Mouse (Mus musculus) urinary bladder, postnatal 36 days (tissue): ENCODE results near the gene Cd36.
"Not testable (repeated sequence)": the region's sequence is repeated elsewhere in the genome, so short reads cannot be mapped to it uniquely, and the experiment has no call there.

Experiments
- DNase-seq, 2 experiments: peaks; one replicate each; pipeline ENCODE4 v3.0.0; 2022; ENCODE audit warnings: low spot score in 2 of 2, mixed read lengths in 1 of 2

The Cd36 gene

DNA sequence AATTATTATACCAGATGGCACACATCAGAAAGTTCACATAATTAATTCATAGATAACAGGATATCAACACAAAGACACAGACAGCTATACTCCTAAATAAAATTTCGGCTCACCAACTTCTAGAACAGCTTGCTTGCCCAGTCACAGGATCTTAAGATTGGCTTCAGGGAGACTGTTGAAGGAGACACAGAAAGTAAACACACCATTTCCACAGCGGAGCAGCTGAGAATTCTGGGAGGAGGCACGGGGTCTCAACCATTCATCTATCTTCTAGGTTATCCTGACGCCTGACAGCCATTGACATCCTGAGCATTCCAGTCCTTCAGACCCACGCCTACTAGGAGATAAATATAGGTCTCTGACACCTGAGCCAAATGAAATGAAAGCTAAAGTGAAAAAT, at the start of gene Cd36:
Gene Cd36 (minus strand): TSS at position 204 of the 400 bp plus-strand sequence.
- no peak for DNase-seq

DNA sequence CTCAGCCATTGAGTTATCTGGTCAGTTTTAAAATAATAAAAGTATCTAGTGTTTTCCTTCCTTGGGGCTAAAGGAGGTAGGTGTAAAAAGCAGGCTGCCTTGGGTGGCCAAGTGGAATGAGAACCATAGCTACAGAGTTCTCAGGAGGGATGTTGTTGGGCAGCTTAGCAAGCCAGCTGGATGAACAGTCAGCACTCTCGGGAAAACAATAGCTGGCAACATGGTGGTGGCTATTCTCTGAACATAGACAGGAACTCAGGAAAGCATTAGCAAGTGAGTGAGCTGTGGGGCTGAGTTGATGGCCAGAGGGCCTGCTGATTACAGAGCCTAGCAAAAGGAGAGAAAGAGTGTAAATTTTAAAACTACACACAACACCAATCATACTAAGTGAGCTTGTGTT, 45.9 kb upstream of the Cd36 start:
- DNase-seq: no peak

GRCm38 (mm10) chr5:17931588-17931987, 43.0 kb upstream of the Cd36 start:
- DNase-seq: not testable (repeated sequence)

DNA sequence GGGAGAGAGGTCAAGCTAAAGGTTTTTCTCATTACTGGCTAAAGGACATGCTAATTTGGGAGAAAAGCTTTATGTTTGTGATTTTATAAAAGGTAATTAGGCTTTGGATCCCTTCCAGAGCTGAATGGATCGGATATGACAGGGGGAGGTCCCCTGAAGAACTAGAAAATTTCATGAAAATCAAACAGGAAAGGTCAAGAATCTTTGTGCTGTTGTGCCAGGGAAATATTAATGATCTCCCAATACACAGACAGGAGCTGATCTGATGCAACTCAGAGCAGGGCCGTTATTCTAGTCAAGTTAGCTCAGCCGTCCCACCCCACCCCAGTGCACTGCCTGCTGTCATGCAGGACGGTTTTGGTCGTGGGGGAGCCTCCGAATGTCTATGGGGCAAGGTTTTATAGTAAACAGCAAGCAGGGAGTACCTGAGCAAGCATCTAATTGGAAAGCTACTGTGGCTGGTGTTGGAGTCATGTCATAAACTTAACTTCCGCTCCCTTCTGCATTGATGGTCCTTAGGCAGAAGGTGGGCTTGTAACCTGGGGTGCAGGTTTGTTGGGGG, 40.5 kb upstream of the Cd36 start:
- DNase-seq: no peak

- DNase-seq: no peak
These were observed 39.9 kb upstream of the Cd36 start for GRCm38 (mm10) chr5:17928471-17928870.

- peak in 1 of 2 experiments; percentile 7 for DNase-seq
These were observed 35.5 kb upstream of the Cd36 start for GRCm38 (mm10) chr5:17924085-17924518.

- no peak for DNase-seq
These were observed 35.0 kb upstream of the Cd36 start for GRCm38 (mm10) chr5:17923648-17924047.

DNA sequence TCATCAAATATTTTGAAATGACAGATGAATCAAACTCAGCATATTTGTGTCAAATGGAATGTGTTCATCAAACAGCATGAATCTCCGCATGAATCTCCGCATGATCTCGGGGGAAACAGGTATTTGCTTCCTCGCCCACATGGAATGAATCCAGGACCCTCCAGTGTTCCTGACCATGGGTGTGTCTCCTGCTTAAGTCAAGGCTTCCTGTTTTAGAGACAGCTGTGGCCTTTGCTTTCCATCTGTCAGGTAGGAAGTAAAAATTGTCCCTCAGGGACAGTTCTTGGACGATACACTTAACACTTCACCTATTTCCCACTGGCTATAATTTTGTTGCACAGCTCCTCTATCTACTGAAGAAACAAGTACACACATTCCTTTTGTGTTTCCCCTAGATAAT, 30.4 kb upstream of the Cd36 start:
- DNase-seq: no peak

GRCm38 (mm10) chr5:17904766-17905165, 16.2 kb upstream of the Cd36 start:
- DNase-seq: no peak

DNA sequence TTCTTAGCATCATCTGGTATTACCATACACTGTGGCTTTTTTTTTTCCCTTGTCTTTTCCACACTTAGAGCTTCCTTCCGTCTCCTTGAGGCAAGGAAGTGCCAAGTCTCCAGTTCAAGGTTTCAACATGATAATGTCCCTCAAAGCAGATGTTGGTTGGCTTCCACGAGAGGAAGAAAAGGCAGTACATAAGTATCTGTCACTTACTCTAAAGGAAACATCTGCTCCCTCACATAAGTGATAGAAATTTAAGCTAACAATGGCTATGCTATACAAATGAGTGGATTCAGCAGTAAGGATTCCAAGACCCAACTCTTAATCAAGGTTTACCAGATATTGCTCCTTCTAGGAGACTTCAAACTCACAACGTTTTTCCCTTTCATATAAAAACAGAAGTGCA, 10.3 kb upstream of the Cd36 start:
- no peak for DNase-seq

GRCm38 (mm10) chr5:17897641-17898040, 9.0 kb upstream of the Cd36 start:
- DNase-seq: not testable (repeated sequence)

- no peak for DNase-seq
These were observed 5.1 kb upstream of the Cd36 start for GRCm38 (mm10) chr5:17893577-17894172.

DNA sequence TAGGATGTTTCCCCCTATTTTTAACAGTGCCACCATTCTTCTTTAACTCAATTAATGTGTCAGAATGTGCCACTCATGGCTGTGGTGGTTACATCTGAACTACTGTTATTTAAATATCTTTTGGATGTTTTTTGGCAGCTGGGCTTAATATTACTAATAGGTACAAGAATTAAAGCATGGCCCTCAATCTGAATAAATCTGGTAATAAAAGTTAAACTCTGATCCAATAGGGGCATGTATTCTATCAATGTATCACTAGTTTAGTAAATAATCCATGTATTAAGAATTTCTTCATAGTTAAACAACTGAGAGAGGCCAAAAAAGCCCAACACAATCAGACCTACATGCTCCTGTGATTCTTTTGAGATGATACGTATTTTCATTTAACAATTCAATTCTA, 690 bp upstream of the Cd36 start:
- no peak for DNase-seq

GRCm38 (mm10) chr5:17886377-17886776, 2.2 kb downstream of the Cd36 start:
- no peak for DNase-seq

- no peak for DNase-seq
These were observed 5.2 kb downstream of the Cd36 start for GRCm38 (mm10) chr5:17883357-17883875.

DNA sequence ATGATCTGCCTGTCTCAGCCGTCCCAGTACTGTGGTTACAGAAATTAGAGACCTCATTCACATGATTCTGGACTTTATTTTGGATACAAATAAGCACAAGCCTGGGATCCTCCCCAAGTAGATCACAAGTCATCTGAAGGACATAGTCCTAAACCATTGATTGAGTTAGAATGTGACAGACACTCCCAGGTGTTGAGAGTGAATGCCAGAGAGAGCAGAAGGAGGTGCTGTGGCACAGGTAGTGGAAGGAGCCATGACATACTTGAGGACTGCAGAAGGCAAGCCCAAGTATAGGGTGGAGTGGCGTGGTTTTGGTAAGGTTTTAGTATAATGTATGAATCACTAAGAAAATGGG, 7.1 kb downstream of the Cd36 start:
- DNase-seq: no peak

- no peak for DNase-seq
These were observed 7.6 kb downstream of the Cd36 start for GRCm38 (mm10) chr5:17880799-17881541.

DNA sequence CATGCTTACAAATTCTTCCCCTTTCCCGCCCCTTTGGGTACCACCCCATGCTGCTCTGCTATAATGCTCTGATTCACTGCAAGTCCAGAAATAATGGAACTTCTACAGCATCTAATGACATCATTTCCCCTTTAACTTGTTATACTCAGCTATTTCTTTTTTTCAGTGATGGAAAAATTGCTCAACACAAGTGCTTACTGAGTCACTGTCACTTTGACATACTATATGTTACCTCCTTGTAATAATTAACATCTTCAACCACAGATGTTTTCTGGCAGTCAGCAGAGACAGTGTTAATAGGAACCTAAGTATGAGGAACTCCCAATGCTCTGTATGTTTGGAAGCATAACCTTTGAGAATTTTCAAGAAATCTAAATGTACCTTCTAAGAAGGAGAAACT, 8.7 kb downstream of the Cd36 start:
- DNase-seq: no peak

DNA sequence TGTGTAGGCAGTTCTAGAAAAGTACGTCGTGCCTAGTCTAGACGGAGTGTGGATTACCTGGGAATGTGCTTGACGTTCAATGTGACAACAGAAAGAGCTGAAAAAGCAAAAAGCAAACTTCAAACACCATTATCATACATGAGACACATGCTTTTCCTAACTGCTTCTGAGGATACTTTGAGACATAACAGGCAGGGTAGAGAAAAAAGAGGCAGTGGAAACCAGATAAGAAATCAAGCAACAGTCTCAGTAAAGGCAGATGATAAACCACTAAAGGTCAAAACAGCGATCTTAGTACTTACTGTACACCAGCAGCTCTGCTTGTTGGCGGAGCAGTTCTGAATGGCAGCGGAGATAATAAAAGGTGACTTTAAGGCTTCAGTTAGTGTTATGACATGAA, 11.6 kb downstream of the Cd36 start:
- no peak for DNase-seq

DNA sequence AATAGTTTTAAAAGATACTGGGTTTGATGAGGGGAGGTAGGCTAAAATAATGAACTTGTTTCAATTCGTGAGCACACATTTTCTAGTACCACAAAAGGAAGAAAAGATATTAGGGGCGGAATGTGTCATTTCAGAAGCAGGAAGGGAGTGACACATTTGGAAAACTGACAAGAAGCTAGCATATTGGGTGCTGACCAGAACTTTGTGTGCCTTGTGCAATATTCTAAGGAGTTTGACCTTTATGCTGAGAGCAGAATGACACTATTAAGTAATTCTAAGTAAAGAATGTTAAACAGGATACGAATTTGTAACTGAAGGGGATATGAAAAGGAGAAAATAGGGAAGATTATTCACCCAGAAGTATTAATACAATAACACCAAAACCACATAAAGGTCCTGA, 12.0 kb downstream of the Cd36 start:
- DNase-seq: peak in 1 of 2 experiments; percentile 60

DNA sequence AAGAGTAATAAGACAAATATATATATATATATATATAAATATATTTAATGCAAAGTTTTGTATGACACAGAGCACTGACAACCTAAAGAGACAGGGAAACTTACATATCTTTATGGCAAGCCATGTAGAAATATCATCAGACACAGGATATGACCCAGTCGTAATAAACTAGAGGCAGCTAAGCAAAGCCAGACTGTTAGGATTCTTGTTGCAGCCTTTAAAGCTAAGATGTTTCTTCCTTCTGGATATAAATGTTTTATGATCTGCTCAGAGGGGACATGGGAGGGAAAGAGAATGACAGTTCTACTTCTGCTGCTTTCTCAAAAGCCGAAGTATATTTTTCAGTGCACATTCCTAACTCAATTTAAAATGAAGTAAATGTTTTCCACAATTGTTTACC, 14.3 kb downstream of the Cd36 start:
- no peak for DNase-seq

DNA sequence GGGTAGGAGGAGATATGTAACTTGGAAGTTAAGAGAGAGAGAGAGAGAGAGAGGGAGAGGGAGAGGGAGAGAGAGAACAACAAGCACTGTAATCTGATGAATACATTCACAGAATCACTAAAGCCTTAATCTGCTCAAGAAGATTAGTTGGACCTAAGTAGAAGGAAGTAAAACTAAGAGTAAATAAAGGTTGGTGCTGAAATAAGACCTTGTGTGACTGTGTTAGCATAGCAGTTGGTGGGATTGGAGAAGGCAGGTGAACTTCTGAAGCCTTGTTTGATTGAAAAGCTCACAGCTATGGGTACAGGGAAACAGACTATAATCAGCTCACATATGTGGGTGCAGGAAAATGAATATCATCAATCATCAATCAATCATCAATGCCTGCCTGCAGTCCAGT, 23.2 kb downstream of the Cd36 start:
- DNase-seq: no peak

GRCm38 (mm10) chr5:17863085-17863484, 25.5 kb downstream of the Cd36 start:
- no peak for DNase-seq
